Mouse (Mus musculus): ENCODE results near the gene Mettl7b. TPM values are rescaled to one million over a fixed set of nuclear protein-coding genes. Genes with fewer than 3 reads are reported as not detected.
A peak's percentile ranks its signal among the peaks of the same experiment; 100 is the strongest.

The Mettl7b gene
- 0.28 and 1.6 TPM in 2 replicates for polyA plus RNA-seq (2012; rRNA removed)

DNA sequence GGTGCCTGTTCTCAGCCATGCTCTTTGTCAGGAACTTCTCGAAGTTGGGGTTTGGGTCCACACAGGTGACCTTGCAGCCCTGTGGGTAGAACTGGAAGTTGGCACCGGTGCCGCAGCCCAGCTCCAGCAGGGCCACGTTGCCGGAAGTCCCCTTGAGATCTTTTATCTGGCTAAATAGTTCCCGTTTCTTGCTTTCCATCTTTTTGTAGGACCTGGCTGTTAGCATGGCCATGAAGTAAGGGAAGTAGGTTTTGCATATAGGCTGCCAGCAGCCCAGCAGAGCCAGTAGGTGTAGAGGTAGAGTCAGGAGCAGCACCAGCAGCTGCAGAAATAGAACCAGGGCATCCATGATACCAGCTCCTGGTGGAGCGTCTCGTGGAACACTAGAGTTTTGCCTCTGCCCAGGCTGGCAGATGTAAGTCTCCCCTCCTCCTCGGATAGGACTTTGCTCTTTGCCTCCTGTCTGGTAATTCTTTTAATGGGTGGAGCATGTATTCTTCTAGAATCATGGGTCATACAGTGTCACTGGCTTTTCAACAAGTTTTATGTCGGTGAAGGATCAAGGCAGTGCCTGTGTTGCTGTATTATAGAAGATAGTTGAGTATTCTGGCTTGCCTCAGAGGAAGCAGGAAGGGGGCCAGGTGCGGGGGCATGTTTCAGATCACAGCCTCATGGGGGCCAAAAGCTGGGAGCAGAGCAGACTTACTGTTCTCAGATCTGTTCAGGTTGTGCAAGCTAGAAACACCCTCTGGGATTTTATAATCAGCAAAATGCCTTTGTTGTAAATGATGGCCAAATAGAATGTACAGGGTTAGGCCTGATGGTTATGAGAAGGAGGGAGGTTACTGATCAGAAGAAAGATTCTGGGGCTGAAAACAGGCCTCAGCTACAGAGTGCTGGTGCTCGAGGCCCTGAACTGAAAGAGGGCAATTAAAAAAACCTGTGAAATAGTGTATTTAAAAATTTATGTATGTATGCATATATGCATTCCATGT lies at the start of gene Mettl7b:
Mettl7b (minus strand) TSS at position 399 of the 995 bp plus-strand sequence.
- DNase-seq, result peak; percentile 65
- 57% methylated on average over 12 of the region's 12 CpGs for WGBS
- no peak within 1 kb of the TSS for H3K4me3 ChIP-seq (ENCODE audit: control insufficient read depth, insufficient read depth, low read length)

GRCm38 (mm10) chr10:129010288-129010841 lies 49.6 kb upstream of the Mettl7b start, which contains the start of gene Olfr763:
Olfr763 (plus strand) TSS chr10:129010791.
- Histone ChIP-seq H3K27me3 (ENCODE audit: control insufficient read depth, insufficient read depth, low read length) (no peaks in the 10 kb centered on the region), H3K27ac (ENCODE audit: control insufficient read depth, insufficient read depth, low read length) (no peak within 1 kb of the TSS), H3K36me3 (ENCODE audit: control insufficient read depth, insufficient read depth, low read length) (no peaks in the 10 kb centered on the region), H3K4me3 (ENCODE audit: control insufficient read depth, insufficient read depth, low read length) (no peak within 1 kb of the TSS), H3K4me1 (replicated peaks; ENCODE audit: control insufficient read depth, insufficient read depth, low read length) (no peaks in the 10 kb centered on the region; the same call in 1 of the 2 replicates)
- DNase-seq, result no peak
- TF ChIP-seq CTCF (IDR thresholded peaks at IDR 0.05; ENCODE audit: borderline replicate concordance, control insufficient read depth, extremely low read depth, insufficient read depth, low read length, poor library complexity) (no peak), POLR2A (IDR thresholded peaks at IDR 0.05; ENCODE audit: control insufficient read depth, extremely low read depth, insufficient read depth, low read length, poor library complexity) (no peak)
- 69% methylated on average over 2 of the region's 2 CpGs for WGBS

More for the DNA sequence above, at the start of gene Mettl7b:
- no peaks in the 10 kb centered on the region for H3K36me3 ChIP-seq (ENCODE audit: control insufficient read depth, insufficient read depth, low read length)
- peaks cover 10% of the 10 kb centered on the region for H3K4me1 ChIP-seq (replicated peaks; ENCODE audit: control insufficient read depth, insufficient read depth, low read length)
- no peaks in the 10 kb centered on the region for H3K27me3 ChIP-seq (ENCODE audit: control insufficient read depth, insufficient read depth, low read length)
- H3K27ac ChIP-seq (ENCODE audit: control insufficient read depth, insufficient read depth, low read length), result no peak within 1 kb of the TSS
- TF ChIP-seq POLR2A (IDR thresholded peaks at IDR 0.05; ENCODE audit: control insufficient read depth, extremely low read depth, insufficient read depth, low read length, poor library complexity) (no peak), CTCF (IDR thresholded peaks at IDR 0.05; ENCODE audit: borderline replicate concordance, control insufficient read depth, extremely low read depth, insufficient read depth, low read length, poor library complexity) (no peak)

DNA sequence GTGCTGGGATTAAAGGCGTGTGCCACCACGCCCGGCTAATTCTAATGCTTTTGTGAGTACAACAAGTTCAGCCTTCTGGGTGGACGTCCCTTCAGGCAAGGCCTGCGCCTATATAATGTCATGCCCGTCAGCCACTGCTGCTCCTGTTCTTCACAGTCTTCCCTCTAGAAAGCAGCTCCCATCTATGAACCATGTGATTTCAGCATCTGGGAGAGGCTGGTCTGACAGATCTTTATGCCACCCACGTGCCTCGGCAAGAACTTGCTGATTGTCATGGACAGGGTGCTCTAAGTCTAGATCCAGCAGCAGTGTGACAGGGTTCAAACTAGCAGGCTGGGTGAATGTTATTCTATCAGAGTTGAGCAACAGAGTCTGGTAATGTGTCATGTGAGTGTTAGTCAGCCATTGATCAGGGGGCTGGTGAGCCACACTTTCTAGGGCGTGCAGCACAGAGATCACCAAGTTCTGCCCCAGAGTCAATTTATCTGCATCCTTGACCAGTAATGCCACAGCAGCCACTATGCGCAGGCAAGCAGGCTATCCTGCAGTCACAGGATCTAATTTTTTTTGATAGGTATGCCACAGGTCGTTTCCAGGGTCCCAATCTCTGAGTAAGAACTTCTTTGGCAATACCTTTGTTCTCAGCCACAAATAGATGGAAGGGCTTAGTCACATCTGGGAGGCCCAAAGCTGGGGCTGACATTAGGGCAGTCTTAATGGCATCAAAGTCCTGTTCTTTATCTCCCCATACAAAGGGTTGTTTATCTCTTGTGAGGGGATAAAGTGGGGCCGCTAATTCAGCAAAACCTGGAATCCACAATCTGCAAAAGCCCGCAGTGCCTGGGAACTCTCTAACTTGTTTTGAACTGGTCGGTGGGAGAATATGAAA lies 43.5 kb upstream of the Mettl7b start:
- Histone ChIP-seq H3K27me3 (ENCODE audit: control insufficient read depth, insufficient read depth, low read length) (no peaks in the 10 kb centered on the region), H3K4me3 (ENCODE audit: control insufficient read depth, insufficient read depth, low read length) (no peak overlapping the region), H3K4me1 (replicated peaks; ENCODE audit: control insufficient read depth, insufficient read depth, low read length) (no peaks in the 10 kb centered on the region), H3K36me3 (ENCODE audit: control insufficient read depth, insufficient read depth, low read length) (no peaks in the 10 kb centered on the region), H3K27ac (ENCODE audit: control insufficient read depth, insufficient read depth, low read length) (no peak overlapping the region)
- no peak for DNase-seq
- WGBS, result 84% methylated on average over 14 of the region's 14 CpGs
- TF ChIP-seq POLR2A (IDR thresholded peaks at IDR 0.05; ENCODE audit: control insufficient read depth, extremely low read depth, insufficient read depth, low read length, poor library complexity) (no peak), CTCF (IDR thresholded peaks at IDR 0.05; ENCODE audit: borderline replicate concordance, control insufficient read depth, extremely low read depth, insufficient read depth, low read length, poor library complexity) (no peak)

GRCm38 (mm10) chr10:128996523-128997040 lies 35.8 kb upstream of the Mettl7b start:
- no peak for TF ChIP-seq POLR2A (IDR thresholded peaks at IDR 0.05; ENCODE audit: control insufficient read depth, extremely low read depth, insufficient read depth, low read length, poor library complexity)
- no peak for TF ChIP-seq CTCF (IDR thresholded peaks at IDR 0.05; ENCODE audit: borderline replicate concordance, control insufficient read depth, extremely low read depth, insufficient read depth, low read length, poor library complexity)
- no peak for DNase-seq
- H3K4me3 ChIP-seq (ENCODE audit: control insufficient read depth, insufficient read depth, low read length), result no peak overlapping the region
- H3K27me3 ChIP-seq (ENCODE audit: control insufficient read depth, insufficient read depth, low read length), result no peaks in the 10 kb centered on the region
- 84% methylated on average over 4 of the region's 4 CpGs for WGBS
- no peaks in the 10 kb centered on the region for H3K36me3 ChIP-seq (ENCODE audit: control insufficient read depth, insufficient read depth, low read length)
- H3K4me1 ChIP-seq (replicated peaks; ENCODE audit: control insufficient read depth, insufficient read depth, low read length), result no peaks in the 10 kb centered on the region; the same call in 1 of the 2 replicates
- no peak overlapping the region for H3K27ac ChIP-seq (ENCODE audit: control insufficient read depth, insufficient read depth, low read length)

GRCm38 (mm10) chr10:128995796-128996195 lies 35.0 kb upstream of the Mettl7b start:
- WGBS, result 97% methylated on average over 1 of the region's 1 CpGs
- no peak for DNase-seq
- H3K4me1 ChIP-seq (replicated peaks; ENCODE audit: control insufficient read depth, insufficient read depth, low read length), result peaks cover 5% of the 10 kb centered on the region
- H3K36me3 ChIP-seq (ENCODE audit: control insufficient read depth, insufficient read depth, low read length), result no peaks in the 10 kb centered on the region
- no peak overlapping the region for H3K4me3 ChIP-seq (ENCODE audit: control insufficient read depth, insufficient read depth, low read length)
- H3K27ac ChIP-seq (ENCODE audit: control insufficient read depth, insufficient read depth, low read length), result no peak overlapping the region
- H3K27me3 ChIP-seq (ENCODE audit: control insufficient read depth, insufficient read depth, low read length), result no peaks in the 10 kb centered on the region
- TF ChIP-seq POLR2A (IDR thresholded peaks at IDR 0.05; ENCODE audit: control insufficient read depth, extremely low read depth, insufficient read depth, low read length, poor library complexity) (no peak), CTCF (IDR thresholded peaks at IDR 0.05; ENCODE audit: borderline replicate concordance, control insufficient read depth, extremely low read depth, insufficient read depth, low read length, poor library complexity) (no peak)

All from thymus, adult 2 months (tissue).